Mouse (Mus musculus): Measurements from ENCODE around the gene Tbl1xr1. TPM values are rescaled to one million over a fixed set of nuclear protein-coding genes. Genes with fewer than 3 reads are reported as not detected.

Tbl1xr1 gene
- polyA plus RNA-seq (2012; rRNA removed) = 14.9 and 24.1 TPM in 2 replicates

DNA sequence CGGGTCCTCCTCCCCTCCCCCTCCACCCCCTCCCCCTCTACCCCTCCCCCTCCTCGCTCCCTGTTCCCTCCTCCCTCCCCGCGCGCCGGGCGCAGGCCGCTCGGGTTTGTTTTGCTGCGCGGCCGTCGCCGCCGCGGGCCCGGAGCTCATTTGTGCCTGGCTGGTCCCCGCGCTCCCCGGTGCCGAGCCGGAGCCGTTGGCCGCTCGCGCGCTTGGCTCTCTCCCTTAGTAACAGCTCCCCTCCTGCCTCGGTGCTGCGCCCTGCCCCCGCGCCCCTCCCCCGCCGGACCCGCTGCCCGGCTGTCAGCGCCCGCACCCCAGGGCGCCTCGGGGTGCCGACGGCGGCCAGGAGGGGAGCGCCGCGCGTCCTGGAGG is at the start of gene Tbl1xr1:
Gene Tbl1xr1 (plus strand): TSS at position 92 of the 375 bp plus-strand sequence.
- no peak for DNase-seq (ENCODE audit: low read depth)

DNA sequence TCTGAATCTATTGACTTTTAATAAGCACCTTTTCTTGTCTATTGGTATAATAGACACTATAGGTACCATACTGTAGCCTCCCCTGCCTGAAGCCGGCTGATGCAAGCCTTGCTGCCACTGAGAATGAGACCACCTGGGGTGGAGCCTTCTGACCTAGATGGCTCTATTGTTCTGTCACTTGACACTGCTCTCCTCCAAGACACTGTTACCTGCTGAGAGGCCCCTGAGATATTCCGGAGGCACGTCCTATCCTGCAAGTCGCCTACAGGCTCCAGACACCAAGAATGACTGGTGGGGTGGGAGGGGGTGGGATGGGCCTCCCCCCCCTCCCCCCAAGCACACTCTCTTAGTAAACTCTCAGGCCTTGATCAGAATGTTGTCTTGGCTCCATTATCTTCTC is 38.4 kb upstream of the Tbl1xr1 start:
- DNase-seq (ENCODE audit: low read depth) = no peak

DNA sequence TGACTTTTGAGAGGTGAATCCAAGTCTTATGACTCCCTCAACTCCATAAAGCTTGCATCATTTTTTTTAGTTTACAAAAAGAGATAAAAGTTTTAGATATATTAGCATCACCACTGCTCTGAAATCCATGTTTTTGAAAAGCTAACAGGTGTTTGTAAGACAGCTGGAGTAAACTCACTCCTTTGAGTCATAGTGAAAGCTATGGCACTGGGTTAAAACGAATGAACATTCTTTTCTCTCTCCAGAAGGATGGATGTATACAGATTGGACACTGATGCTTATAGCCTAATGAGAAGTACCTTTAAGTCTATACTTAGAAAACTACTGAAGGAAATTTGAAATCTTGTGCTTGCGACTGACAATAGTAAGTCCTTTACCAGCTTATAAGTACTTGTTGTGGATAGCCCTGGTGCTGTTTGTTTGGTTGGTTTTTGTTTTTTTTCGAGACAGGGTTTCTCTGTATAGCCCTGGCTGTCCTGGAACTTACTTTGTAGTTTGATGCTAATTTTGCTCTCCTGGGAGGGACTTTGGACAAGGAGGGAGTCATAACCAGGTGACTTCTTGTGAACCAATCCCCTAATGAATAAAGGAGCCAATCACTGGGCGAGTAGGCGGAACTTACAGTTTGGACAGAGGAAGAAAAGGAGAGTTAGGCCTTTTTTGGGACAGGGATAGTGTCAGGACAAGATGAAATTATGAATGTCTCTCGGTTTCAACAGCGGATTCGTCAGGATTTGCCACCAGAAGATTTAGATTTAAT is 37.2 kb upstream of the Tbl1xr1 start:
- no peak for DNase-seq (ENCODE audit: low read depth)

DNA sequence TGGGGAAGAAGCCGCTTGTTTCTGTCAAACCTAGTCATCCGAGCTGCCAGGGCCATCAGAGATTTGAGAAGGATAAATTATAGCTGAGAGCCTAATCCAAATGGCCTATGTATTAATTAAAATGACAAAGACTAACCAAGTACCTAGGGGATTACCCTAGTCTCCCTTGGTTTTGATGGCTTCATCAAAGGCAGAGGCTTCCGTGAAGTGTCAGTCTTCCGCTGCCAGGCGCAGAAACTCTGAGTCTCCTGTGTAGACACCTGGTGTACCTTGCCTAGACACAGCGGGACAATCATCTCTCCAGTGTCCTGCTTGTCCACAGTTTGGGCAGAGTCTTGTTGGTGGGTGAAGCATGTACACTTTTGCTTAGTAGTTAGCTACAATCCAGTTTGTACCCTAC is 35.8 kb upstream of the Tbl1xr1 start:
- DNase-seq (ENCODE audit: low read depth) = no peak

DNA sequence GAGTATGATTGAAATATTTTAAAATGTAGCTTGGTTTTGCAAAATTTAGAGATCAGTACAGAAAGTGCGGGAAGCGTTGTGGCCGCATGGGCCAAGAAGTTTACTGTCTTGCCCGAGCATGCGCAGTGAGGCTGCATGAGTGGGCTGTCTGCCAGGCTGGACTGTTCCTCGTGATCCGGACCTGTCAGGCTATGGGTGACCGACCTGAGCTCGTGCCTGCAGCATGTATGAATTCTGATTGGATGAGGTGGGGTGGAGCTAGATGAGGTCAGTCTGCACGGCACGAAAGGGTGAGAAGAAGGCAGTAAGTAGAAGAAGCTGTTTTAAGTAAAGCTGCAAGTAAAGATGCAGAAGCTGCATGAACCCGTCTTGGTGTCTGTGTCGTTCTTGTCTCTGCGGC is 29.2 kb upstream of the Tbl1xr1 start:
- DNase-seq (ENCODE audit: low read depth) = no peak

DNA sequence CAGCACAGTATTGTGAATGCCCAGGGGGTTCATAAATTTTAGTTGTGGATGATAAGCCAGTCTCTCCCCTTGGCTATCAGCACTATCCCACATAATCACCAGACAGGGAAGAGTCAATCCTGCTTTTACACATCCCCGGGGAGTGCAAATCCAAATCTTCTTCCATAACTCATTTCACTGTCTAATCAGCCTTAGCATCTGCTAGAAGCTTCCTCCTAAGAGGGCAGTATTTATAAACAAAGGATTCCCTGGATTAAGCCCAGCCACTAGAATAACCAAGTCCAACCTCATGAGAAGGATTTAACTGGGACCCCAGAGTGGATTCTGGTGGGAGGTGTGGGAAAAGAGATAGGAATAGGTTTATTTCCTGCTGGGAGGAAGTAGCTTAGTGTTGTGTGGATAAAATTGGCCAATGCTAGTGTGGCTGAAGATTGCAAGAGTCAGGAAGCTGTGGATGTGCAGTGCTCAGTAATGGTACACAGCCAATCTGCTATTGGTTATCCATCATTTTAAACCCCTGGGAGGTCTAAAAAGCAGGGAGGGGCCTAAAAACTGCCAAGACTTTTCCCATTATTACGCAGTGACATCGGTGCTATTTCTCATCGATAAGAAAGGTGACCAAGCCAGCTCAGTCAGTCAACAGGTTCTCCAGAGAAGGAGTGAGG is 19.7 kb upstream of the Tbl1xr1 start:
- no peak for DNase-seq (ENCODE audit: low read depth)

DNA sequence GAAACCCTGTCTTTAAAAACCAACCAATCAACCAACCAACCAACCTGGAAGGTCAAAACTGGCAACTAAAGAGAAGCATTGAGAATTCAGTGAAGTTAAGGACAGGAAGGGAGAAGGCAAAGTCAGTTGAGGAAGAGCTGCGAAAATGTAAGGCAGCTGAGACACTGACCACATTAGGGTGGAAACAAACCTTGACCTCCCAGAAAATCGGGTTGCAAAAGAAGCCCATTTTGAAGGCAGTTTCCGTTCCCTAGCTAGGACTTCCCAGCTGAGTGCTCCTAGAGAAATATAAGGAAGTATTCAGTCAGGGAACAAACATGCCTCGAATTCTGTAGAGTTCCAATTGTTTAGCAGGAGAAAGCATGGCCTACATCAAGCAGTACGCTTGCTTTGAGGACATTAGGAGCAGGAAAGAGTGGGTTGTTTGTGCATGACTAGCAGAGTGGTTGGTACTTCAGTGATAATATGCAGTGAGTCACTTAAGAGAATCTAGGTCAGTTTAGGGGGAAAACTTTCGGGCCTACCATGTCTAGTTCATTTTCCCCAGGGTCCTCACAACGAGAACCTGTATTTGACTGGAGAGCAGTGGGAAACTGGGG is 18.1 kb upstream of the Tbl1xr1 start:
- DNase-seq (ENCODE audit: low read depth) = no peak

DNA sequence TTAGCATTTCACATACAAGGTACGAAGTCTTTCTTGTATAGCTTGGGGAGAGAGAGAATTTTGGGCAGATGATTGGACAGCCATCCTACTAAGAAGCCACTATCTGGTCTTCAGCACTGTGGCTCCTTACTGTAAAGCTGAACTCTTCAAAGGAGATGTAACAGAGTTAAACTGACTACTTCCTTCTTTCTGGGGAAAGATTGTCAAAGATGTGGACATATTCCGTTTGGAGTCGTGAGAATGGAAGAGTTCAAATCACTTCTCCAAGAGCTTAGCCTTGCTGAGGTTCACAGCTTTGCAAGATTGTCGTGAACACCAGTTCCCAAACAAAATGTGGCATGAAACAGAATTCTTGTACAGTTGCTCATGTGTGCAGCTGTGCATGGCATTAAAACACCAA is 15.3 kb upstream of the Tbl1xr1 start:
- no peak for DNase-seq (ENCODE audit: low read depth)

DNA sequence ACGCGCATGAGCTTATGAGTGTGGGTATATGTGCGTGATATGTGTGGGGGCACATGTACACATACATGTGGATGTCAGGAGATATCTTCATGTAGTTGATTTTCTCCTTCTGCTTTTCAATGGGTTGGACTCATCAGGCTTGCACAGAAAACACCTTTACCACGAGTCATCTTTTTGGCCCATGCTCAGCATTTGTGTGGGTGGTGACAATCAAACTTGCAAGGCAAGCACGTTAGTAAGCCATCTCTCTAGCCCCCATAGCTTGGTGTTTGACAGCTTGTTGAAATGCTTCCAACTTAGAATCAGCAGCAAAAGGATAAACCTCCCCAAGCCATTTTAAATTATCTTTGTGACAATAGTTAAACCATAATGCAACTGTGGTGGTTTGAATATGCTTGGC is 7.8 kb upstream of the Tbl1xr1 start:
- DNase-seq (ENCODE audit: low read depth) = no peak

DNA sequence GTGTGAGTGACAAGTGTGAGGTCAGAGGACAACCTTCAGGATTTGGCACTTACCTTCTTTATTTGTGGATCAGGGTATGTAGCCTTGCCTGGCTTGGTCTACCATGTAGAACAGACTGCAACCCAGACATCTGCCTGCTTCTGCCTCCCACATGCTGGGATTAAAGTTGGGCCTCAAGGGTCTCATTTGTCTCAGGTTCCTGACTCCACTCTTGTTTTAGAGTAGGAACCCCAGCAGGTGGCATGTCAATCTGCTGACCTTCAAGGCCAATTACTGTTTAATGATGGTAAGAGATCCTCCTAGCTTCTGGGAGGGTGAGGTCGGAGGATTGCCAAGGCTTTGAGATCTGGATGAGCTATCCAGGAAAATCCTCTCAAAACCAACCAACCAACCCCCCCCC is 2.5 kb upstream of the Tbl1xr1 start:
- no peak for DNase-seq (ENCODE audit: low read depth)

DNA sequence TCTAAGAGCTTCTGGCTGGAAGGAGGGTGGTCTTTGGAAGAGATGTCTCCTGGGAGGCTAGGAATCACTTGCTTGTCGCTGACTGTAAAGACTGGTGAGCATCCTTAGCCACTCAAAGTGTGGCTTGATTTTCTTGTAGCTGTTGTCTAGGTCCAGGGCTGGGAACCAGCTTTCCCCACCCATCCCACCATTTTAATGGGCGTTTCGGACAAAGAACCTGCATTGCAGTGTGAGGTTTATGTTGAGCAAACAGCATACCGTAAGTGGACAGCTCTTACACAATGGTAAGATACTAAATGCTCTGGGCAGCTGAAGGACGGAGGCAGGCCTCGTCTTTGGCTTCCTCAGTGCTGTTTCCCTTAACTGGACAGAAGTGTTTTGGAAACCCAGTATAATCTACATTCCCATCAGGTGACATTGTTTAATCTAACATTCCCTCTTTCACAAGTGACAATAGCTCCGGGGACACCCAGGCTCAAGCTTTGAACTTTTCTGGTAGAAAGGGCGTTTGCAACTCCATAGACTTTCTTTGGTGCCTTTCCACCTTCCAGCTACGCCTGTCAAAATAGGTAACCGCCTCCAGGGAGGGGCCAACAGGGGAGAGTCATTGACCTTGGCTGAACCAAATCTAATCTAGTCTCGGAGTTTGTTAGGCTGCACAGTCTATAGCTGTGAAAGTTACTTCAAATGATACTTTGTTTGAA is 1.7 kb upstream of the Tbl1xr1 start:
- peak; percentile 94 for DNase-seq (ENCODE audit: low read depth)

DNA sequence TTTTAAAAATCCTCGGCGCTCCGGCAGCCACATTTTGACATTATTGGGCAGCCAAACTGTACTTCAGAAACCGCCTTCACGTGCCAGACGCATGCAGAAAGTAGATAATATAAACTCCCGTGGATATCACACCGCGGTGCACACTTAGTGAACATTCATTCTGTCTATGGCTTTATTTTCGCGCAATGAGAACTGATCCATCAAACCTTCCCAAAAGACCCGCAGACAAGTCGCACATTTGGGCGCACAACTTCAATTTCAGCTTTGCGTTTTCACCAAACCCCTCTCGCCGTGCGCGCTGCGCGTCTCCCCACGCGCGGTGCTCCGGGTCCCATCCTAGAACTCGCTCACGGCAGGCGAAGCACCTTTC is 950 bp upstream of the Tbl1xr1 start:
- no peak for DNase-seq (ENCODE audit: low read depth)

DNA sequence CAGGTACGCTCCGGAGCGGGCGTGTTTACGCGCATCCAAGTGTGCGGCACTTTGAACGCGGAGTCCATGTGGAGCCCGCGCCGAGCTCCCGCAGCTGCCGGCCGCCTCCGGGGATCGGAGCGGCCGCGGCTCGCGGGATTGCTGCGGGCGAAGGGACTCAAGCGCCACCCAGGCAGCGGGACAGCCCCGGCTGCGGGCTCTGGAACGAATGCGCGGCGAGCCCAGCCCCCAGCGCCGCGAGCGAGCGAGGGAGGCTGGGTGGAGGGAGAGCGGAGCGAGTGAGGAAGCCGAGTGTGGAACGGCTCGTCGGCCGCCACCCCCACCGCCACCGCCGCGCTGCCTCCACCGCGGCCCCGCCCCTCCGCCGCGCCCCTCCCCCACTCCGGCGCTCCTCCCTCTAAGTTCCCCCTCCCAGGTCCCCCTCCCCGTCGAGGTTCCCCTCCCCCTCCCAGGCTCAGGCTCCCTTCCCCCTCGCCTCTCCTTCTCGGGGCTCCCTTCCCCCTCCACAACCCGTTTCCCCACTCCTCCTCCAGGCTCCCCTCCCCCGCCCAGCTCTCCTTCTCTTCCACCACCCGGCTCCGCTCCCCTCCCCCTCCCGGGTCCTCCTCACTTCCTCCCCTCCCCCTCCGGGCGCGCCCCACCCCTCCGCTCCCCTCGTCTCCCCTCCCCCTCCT is 428 bp upstream of the Tbl1xr1 start:
- no peak for DNase-seq (ENCODE audit: low read depth)

DNA sequence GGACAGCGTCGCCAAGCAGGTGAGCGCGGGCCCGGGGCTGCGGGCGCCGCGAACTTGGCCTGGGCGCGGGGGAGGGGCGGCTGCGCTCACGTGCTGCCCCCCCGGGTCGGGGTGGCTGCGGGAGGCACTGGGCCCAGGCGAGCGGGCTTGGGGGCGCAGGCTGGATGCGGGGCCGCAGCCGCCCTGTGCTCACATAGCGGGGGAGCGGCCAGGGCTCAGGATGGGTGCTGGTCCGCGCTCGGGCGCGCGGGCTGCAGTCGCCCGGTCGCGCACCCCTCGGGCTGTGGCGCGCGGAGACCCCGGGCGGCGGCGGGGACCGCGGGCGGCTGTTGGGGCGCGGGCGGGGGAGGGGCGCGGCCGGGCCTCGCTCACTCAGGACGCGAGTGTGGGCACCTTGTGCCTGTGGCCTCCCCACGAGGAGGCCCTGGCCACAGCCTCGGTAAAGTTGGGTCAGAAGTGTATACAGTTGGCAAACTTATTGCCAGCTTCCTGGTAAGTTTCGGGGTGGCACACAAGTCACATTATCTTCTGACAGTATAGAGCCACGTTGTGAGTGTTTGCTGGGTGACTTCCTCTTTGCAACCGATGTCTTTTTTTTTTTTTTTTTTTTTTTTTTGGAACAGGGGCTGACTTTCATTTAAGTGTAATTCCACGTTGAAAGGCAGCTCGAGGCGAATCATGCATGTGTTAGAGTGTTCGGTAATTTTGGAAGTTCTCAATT is 644 bp downstream of the Tbl1xr1 start:
- no peak for DNase-seq (ENCODE audit: low read depth)

DNA sequence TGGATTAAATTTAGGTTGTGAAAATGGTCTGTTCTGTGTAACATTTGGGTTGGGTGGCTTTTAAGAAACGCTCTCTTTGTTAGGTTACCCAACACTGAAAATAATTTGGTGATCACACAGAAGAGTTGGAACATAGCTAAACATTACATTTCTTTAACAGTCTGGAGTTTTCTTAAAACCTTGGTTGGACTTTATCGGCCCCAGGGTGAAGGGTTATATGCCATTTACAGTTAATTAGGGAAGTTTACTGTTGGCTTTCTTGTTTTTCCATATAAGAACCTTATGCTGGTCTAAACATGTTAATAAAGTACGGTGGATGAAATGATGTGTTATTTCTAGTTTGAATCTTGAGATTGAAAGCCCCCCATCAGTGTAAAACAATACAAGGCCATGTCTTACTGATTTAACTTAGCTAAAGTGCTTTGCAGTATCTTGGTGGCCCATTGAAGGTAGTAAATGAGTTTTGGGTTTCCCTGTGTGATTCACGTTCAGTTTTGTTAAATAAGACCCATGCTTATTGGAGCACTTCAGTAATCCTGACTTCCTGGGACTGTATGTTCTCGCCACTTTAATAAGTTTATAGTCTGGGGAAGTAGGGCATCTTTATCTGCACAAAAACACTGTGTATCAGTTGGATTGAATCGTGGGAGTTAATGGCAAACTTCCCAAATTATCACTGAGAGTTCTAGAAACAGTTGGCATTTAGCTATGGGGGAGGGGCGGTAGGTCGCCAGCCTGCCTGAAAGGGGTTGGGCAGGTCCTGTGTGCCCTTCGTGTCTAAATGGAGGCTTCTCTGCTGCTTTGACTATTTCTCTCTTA is 1.4 kb downstream of the Tbl1xr1 start:
- DNase-seq (ENCODE audit: low read depth) = no peak

DNA sequence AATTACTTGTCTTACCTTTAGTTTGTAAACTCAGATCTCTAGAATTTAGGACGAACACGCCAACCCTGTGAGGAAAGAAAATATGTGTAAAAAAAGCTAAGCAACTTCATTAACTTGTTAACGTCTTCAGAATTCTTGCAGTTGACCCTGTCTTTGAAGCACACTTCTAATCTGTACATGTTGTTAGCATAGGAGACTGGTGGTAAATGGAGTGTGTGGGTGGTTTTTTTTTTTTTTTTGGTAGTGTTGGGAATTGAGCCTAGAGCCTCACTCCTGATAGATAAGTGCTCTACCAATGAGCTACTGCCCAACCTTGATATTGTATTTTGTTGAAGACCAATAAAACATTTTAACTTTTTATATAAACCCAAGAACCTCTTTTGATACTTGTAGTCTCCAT is 2.1 kb downstream of the Tbl1xr1 start:
- DNase-seq (ENCODE audit: low read depth) = no peak

DNA sequence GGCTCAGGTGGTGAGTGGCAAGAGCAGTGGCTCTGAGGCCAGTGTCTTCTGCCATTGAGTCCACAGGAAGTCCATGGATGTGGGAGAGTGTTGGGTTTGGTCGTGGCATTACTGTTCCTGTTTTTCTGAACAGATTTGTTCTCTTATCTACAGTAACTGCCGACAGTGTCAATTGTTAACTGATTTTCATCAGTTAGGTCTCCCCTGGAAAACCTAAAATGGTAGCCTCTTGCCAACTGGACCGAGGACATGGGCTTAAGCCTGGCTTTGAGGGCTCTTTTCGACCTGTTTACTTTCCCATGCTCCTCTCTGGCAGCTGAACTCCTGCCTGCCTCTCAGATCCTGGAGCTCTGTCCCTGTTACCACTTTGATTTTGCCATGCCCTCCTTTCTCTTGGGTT is 5.4 kb downstream of the Tbl1xr1 start:
- no peak for DNase-seq (ENCODE audit: low read depth)

DNA sequence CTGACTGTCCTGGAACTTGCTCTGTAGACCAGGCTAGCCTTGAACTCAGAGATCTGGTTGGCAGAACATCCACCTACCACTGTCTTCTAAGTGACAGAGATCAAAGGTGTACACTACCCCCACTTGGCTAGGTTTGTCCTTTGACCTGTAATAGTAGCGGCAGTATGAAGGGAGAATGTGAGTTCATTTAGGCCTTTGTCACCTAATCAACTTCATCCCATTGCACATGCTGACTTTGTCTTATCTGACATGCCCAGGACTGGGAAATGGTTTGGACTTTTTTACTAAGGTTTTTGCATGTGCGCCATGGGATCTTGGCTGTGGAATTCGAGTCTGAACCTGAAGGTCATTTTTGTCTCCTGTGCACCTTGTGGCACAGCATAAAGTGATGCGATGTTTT is 6.4 kb downstream of the Tbl1xr1 start:
- DNase-seq (ENCODE audit: low read depth) = no peak

DNA sequence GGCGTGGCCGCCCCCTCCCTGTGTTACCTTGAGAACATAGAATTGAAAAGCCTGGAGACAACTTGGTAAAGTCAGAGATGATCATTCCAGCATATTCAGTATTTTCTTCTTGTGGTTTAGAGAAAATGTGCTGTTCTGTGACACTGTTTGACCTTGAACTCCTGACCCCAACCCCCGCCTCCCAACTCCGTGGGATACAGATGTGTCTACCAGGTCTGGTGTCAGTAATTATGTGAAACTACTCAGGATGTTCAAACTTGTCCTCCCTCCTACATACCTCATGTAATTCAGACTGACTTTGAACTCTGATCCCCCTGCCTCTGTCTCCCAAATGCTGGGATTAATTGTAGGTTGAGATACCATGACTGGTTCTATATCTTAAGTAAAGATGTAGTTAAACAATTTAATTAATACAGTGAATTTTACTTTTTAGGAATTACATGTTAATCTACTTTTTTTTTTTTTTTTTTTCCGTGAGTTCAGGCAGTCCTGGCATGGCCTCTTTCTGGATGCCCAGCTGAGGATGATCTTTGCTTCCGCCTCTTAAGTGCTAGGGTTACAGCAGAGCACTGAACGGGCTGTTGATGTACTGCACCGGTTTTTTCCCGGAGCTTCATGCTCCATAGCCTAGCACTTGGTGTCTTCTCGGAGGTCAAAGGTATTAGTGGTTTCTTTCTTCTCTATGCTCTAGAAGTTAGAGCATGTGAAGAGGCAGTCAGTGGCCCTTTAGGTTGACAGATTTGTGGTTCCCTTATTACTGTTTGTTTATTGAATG is 8.0 kb downstream of the Tbl1xr1 start:
- no peak for DNase-seq (ENCODE audit: low read depth)

DNA sequence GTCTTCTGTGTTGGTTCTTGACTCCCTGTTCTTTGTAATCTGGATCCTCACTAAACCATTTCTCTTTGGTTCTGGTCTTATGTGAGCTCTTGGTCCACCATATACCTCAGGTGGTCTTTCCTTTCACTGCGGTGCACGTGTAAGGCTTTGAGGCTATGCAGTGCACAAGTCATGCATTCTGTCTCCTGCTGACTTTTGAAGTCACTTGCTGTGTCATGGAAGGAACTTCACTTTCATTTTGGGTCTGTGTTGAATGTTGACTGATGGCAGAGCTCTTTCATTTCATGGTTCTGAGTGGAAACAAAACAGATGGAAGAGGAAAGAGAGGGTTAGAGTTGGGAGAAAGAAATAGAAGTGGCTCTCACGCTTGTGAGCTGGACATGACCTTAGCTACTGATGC is 13.4 kb downstream of the Tbl1xr1 start:
- DNase-seq (ENCODE audit: low read depth) = no peak
